Mouse (Mus musculus) heart, postnatal 0 days (tissue): ENCODE results near the gene Rabgef1.
A peak's percentile ranks its signal among the peaks of the same experiment; 100 is the strongest.

Experiments
- CTCF ChIP-seq: IDR thresholded peaks from 2 replicates; pipeline ENCODE4 v1.5.1; 2016; ENCODE audit warnings: antibody characterized with exemption, control low read depth, low read depth
- EP300 ChIP-seq: IDR thresholded peaks from 2 replicates; pipeline ENCODE4 v1.6.1; 2016; ENCODE audit warnings: antibody characterized with exemption, low read depth

DNA sequence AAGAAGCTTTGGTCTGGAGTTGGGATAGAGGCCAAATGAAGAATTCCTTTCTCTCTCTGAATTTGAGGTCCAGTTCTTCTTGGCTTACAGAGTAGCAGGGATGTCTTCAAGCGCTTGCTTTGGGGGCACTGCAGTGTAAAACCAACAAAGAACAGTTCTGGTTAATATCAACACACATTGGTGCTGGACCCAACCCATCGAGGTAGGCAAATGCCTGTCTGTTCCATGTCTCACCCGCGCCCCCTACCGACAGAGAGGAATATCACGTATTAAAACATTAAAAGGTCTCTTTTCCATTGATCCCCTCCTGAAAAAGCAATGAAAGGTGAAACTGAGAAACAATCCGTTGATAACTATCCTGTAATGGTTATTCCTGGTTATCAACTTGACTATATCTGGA, 7.9 kb upstream of the Rabgef1 start:
- TF ChIP-seq EP300 (no peak), CTCF (peak; percentile 87)
